Mouse (Mus musculus) small intestine, adult 2 months (tissue): Measurements from ENCODE around the gene 1700025C18Rik. TPM values are rescaled to one million over a fixed set of nuclear protein-coding genes. Genes with fewer than 3 reads are reported as not detected.

Experiments
- H3K27ac ChIP-seq: fragments of 200-500 bp; 2 replicates; pipeline ENCODE4 v1.5.1; 2012; ENCODE audit warnings: low read depth, low read length, control low read depth, inconsistent platforms; ENCODE audit not compliant: insufficient read depth
- H3K27me3 ChIP-seq: fragments of 200-500 bp; 2 replicates; pipeline ENCODE4 v1.6.1; 2012; ENCODE audit warnings: mild to moderate bottlenecking, moderate library complexity, low read length, inconsistent platforms; ENCODE audit not compliant: control insufficient read depth, insufficient read depth
- H3K36me3 ChIP-seq: fragments of 200-500 bp; 2 replicates; pipeline ENCODE4 v1.6.1; 2012; ENCODE audit warnings: mild to moderate bottlenecking, low read length, control low read depth, inconsistent platforms; ENCODE audit not compliant: control insufficient read depth, insufficient read depth
- H3K4me1 ChIP-seq: fragments of 200-500 bp; 2 replicates; pipeline ENCODE4 v1.6.1; 2012; ENCODE audit warnings: low read length, inconsistent platforms, mixed read lengths; ENCODE audit not compliant: control insufficient read depth, insufficient read depth, insufficient read length
- H3K4me3 ChIP-seq: fragments of 200-500 bp; 2 replicates; pipeline ENCODE4 v1.5.1; 2012; ENCODE audit warnings: low read depth, mild to moderate bottlenecking, control low read depth, inconsistent platforms, low read length, moderate library complexity
- CTCF ChIP-seq: fragments of 200-500 bp; IDR thresholded peaks from 2 replicates; pipeline ENCODE4 v1.5.1; 2012; ENCODE audit warnings: low read depth, mild to moderate bottlenecking, control low read depth, inconsistent platforms, low read length, moderate library complexity, mixed read lengths; ENCODE audit not compliant: insufficient replicate concordance, insufficient read length; ENCODE audit errors: extremely low read depth
- POLR2A ChIP-seq: fragments of 200-500 bp; IDR thresholded peaks from 2 replicates; pipeline ENCODE4 v1.6.1; 2012; ENCODE audit warnings: low read depth, mild to moderate bottlenecking, control low read depth, inconsistent platforms, low read length, moderate library complexity
- WGBS: fragments of 180-500 bp; shearing (Covaris S2); methylation state at CpG from one replicate; pipeline ENCODE4 v1.1.7; 2018; 5-methylcytosine and 5-hydroxymethylcytosine counted together
- polyA plus RNA-seq: library from polyadenylated mRNA; depleted of rRNA; stranded (reverse); fragments of >200 nt; gene quantifications from 2 replicates; pipeline ENCODE4 v1.2.3, GENCODE M21; 2012

The 1700025C18Rik gene
- polyA plus RNA-seq, 1 experiment, result not detected

DNA sequence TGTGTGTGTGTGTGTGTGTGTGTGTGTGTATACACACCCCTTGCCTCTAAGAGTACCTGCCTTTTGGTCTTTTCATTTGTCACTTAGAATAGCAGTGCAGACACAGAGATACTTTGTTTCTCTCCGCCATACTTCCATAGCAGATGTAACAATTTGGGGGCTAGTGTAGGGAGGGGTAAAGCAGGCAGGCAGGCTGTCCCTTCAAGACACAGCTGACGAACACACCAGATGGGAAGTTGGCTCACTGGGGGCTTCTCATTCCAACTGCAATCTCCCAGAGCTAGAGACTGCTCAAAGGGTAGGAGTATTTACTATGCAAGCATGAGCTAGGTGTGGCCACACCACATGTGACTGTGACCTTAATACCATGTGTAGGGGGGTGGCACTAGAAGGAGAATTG is 21.7 kb downstream of the 1700025C18Rik start:
- WGBS, result 74% methylated on average over 2 of the region's 2 CpGs

DNA sequence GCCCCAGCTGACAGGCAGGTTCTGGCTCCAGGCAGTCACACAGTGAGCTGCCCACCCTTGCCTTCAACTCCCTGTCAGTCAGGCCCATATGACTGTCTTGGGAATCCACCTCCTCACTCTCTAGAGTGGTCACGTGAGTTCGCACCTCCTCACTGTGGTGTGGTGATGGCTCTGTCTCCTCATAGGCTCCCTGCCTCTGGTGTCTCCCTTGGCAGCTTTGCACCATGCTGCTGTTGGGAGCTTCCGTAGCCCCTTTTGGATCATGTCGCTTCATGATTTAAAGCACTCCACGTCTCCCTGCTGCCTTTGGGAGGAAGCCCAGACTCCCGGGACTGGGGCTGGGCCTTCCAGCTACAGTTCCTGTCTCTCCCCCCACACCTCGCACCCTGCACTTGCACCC is 26.1 kb downstream of the 1700025C18Rik start:
- TF ChIP-seq CTCF, result no peak
- TF ChIP-seq POLR2A, result no peak
- Histone ChIP-seq H3K36me3 (no peaks in the 10 kb centered on the region), H3K27ac (no peak overlapping the region), H3K4me3 (no peak overlapping the region), H3K4me1 (no peaks in the 10 kb centered on the region), H3K27me3 (no peaks in the 10 kb centered on the region)
- 63% methylated on average over 7 of the region's 7 CpGs for WGBS

More for the DNA sequence above, 21.7 kb downstream of the 1700025C18Rik start:
- Histone ChIP-seq H3K4me3 (no peak overlapping the region), H3K36me3 (no peaks in the 10 kb centered on the region), H3K27me3 (no peaks in the 10 kb centered on the region), H3K4me1 (no peaks in the 10 kb centered on the region), H3K27ac (no peak overlapping the region)
- TF ChIP-seq POLR2A (no peak), CTCF (no peak)

DNA sequence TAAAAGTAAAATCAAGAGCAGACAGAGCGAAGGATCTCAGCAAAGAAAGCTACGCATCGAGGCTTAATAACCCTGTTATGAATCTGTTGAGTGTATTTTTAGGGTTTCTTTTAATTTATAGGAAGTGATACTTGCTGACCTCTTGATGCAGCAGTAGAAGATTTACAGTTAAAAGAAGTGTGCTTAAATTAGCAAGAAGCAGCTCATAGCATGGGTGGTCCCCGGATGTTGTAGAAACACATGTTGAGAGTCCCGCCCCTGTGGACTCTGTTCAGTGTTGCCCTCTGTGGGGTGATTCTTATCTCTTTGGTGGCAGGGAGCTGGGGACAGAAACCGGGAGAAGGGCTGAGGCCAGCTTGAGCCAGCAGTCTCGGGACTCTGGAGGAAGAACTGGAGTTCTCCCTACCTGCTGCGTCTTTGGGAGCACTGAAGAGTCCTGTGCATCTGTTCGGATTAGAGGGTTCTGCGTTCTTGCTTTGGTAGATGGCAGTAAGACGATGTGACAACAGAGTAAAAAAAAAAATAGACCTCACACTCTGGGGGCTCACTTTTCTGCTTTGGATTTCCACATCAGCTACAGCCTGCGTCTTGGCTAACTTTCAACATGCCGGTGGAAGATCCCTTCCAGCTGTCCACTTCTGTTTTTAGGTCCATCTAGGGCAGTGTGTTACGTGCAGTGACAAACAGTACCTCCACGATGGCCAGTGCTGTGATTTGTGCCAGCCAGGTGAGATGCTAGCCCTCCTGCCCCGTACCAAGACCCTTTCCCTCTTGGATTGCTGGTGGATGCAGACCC is 28.7 kb downstream of the 1700025C18Rik start:
- 59% methylated on average over 16 of the region's 16 CpGs for WGBS
- no peaks in the 10 kb centered on the region for H3K4me1 ChIP-seq
- H3K27me3 ChIP-seq, result no peaks in the 10 kb centered on the region
- no peak for TF ChIP-seq CTCF
- TF ChIP-seq POLR2A, result no peak
- no peaks in the 10 kb centered on the region for H3K36me3 ChIP-seq
- H3K4me3 ChIP-seq, result no peak overlapping the region
- no peak overlapping the region for H3K27ac ChIP-seq

DNA sequence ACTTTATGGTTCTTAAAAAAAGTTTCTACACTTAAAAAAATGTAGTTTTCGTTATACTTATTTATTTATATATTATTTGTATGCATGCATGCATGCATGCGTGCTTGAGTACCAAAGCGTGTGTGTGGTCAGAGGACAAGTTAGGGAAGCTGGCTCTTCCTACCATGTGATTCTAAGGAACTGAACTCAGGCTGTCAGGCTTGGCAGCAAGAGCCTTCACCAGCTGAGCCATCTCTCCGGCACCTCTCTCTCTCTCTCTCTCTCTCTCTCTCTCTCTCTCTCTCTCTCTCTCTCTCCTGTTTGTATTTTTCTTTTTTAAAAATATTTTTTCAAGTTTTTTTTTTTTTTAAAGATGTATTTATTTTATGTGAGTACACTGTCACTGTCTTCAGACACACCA is 30.6 kb downstream of the 1700025C18Rik start:
- H3K27ac ChIP-seq, result no peak overlapping the region
- WGBS, result 89% methylated on average over 4 of the region's 4 CpGs
- H3K27me3 ChIP-seq, result no peaks in the 10 kb centered on the region; the same call in 1 of the 2 replicates
- no peak for TF ChIP-seq CTCF
- no peak for TF ChIP-seq POLR2A
- no peak overlapping the region for H3K4me3 ChIP-seq
- H3K36me3 ChIP-seq, result no peaks in the 10 kb centered on the region
- peaks cover 3% of the 10 kb centered on the region; the same call in 1 of the 2 replicates for H3K4me1 ChIP-seq

DNA sequence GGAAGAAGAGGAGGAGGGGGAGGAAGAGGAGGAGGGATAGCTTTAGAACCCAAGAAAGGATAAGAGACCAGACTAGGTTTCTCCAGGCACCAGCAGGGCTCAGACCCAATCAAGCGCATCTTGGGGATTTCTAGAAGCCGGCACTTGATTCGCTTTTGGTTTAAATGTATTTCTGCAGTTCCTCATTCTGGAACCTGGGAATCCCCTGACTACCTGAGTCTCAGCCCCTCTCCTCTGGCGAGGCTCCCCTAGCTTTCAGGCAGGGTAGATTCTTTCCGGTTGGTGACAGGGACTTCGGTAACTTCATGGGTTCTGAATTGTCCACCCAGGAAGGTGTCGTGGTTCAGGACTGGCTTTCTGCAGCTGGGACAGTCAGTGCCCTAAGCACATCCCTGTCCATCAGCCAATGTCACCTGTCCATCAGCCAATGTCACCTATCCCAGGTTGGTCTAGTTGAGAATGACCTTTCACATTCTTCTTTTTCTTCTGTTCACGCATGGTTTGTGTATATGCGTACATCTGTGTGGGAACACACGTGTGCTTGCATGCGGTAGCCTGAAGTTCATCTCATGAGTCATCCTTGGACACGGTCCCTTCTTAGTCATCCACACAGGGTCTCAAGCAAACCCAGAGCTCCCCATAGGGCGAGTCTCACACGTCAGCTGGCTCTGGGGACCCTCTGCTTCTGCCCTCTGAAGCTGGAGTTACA is 34.0 kb downstream of the 1700025C18Rik start:
- no peaks in the 10 kb centered on the region for H3K36me3 ChIP-seq
- H3K4me1 ChIP-seq, result peaks cover 3% of the 10 kb centered on the region; the same call in 1 of the 2 replicates
- WGBS, result 61% methylated on average over 14 of the region's 14 CpGs
- H3K27ac ChIP-seq, result no peak overlapping the region
- TF ChIP-seq POLR2A (no peak), CTCF (no peak)
- H3K27me3 ChIP-seq, result no peaks in the 10 kb centered on the region; the same call in 1 of the 2 replicates
- peak overlapping the region; percentile 59; the same call in 1 of the 2 replicates for H3K4me3 ChIP-seq

DNA sequence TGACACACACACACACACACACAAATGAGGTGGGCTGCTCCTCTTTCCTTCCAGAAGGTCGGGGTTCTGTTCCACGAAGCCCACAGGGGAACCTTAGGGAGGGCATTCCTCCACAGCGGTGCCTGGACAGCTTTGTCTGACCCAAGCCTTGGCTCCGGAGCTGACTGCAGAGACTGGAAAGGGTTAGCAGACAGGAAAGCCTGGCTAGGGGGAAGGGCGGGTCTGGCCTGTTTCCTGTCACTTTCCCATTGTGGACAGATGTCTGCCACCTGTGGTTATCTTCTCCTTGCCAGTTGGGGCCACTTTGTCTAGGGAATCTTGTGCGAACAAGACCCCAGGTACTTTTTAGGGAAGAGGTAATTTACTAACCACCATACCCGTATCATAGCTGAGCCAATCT is 34.6 kb downstream of the 1700025C18Rik start:
- peak overlapping the region; percentile 59 for H3K4me3 ChIP-seq
- WGBS, result 4% methylated on average over 7 of the region's 7 CpGs
- peak overlapping the region; percentile 1; the same call in 1 of the 2 replicates for H3K27ac ChIP-seq
- no peaks in the 10 kb centered on the region; the same call in 1 of the 2 replicates for H3K27me3 ChIP-seq
- H3K36me3 ChIP-seq, result no peaks in the 10 kb centered on the region
- TF ChIP-seq POLR2A (no peak), CTCF (no peak)
- H3K4me1 ChIP-seq, result peaks cover 3% of the 10 kb centered on the region; the same call in 1 of the 2 replicates

DNA sequence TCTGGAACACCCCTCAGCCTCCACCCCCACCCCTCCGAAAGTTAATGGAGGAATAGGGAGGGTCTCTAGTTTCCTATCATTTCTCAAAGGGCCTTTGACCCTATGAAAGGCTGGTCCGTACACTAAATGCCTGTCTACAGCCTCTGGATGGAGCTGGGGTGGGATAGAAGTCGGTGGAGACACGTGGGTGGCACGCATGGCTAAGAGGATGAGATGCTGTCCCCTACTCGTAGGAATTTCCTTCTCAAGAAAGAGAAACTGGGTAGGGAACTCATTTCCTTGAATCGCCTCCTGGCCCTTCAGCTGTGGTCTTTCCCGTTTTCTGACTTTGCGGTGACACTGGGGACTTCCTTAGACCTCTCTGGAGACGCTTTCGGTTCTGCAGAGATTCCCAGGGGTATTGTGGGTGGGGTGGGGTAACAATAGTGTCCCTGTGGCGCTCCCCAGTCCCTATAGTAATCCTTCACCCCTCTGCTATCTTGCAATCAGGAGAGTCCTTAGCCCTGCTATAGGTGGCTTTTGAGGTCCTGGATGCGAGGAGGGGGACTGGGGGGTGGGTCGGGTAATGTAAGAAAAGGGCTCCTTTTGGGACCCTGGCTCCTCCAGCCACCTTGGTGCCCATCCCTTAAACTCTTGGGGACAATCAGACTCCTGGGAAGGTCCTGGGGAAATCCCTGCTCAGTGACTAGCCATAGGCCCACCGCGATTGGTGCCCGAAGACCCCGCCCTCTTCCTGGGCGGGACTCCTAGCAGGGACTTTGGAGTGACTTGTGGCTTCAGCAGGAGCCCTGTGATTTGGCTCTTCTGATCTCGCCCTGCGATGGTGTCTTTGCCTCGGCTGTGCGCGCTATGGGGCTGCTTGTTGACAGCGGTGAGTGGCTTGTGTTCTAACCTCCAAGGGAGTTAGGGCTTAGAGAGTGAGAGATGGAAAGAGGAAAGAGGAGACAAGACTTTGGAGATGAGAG is 35.4 kb downstream of the 1700025C18Rik start, which contains the start of gene Cd40:
Gene Cd40 (plus strand): TSS at position 740 of the 965 bp plus-strand sequence.
- H3K27me3 ChIP-seq, result no peaks in the 10 kb centered on the region; the same call in 1 of the 2 replicates
- 0 out of 2 replicates have a peak, but pooled peaks have one; percentile 39 for TF ChIP-seq POLR2A
- no peak for TF ChIP-seq CTCF
- peaks cover 3% of the 10 kb centered on the region; the same call in 1 of the 2 replicates for H3K4me1 ChIP-seq
- H3K27ac ChIP-seq, result peak within 1 kb of the TSS; percentile 1; the same call in 1 of the 2 replicates
- H3K4me3 ChIP-seq, result peak within 1 kb of the TSS; percentile 59
- WGBS, result 5% methylated on average over 25 of the region's 25 CpGs
- no peaks in the 10 kb centered on the region for H3K36me3 ChIP-seq
